Mouse (Mus musculus) spleen, adult 2 months (tissue): ENCODE data around the gene Tns4.

ENCODE experiments used
- CTCF ChIP-seq: fragments of 200-500 bp; IDR thresholded peaks from 2 replicates; pipeline ENCODE4 v1.5.1; 2011; ENCODE audit warnings: mild to moderate bottlenecking, inconsistent platforms; ENCODE audit not compliant: insufficient read depth, insufficient read length, insufficient replicate concordance; ENCODE audit errors: extremely low read depth
- POLR2A ChIP-seq: fragments of 200-500 bp; IDR thresholded peaks from 2 replicates; pipeline ENCODE4 v1.6.1; 2011; ENCODE audit warnings: low read depth, low read length, inconsistent platforms

GRCm38 (mm10) chr11:99080902-99081543 is 8.1 kb downstream of the Tns4 start:
- TF ChIP-seq POLR2A, result no peak
- TF ChIP-seq CTCF, result no peak
